Mouse (Mus musculus) hindbrain, postnatal 0 days (tissue): ENCODE data around the gene Fbxw11. TPM values are rescaled to one million over a fixed set of nuclear protein-coding genes. Genes with fewer than 3 reads are reported as not detected.
"Not testable (repeated sequence)": the region's sequence is repeated elsewhere in the genome, so short reads cannot be mapped to it uniquely, and the experiment has no call there.

Experiments
- ATAC-seq: fragments of 200-750 bp; cut with Nextera tagmentation; 2 replicates; pipeline ENCODE4 v1.8.0; 2017; ENCODE audit warnings: mild to moderate bottlenecking, moderate TSS enrichment, moderate library complexity
- DNase-seq: peaks from one replicate; pipeline ENCODE4 v3.0.0-alpha.2; 2015; ENCODE audit warnings: low spot score
- H3K27ac ChIP-seq: fragments of 300-500 bp; sonication (generic); 2 replicates; pipeline ENCODE4 v1.5.1; 2014; ENCODE audit warnings: mild to moderate bottlenecking
- H3K27me3 ChIP-seq: fragments of 300-500 bp; sonication (generic); 2 replicates; pipeline ENCODE4 v1.6.1; 2014; ENCODE audit warnings: low read length, mixed read lengths; ENCODE audit not compliant: insufficient read depth
- H3K36me3 ChIP-seq: fragments of 300-500 bp; sonication (generic); 2 replicates; pipeline ENCODE4 v1.6.1; 2014; ENCODE audit warnings: low read length, mixed read lengths; ENCODE audit not compliant: insufficient read depth
- H3K4me1 ChIP-seq: fragments of 300-500 bp; sonication (generic); 2 replicates; pipeline ENCODE4 v1.6.1; 2014; ENCODE audit warnings: antibody characterized with exemption, low read length, mixed read lengths; ENCODE audit not compliant: insufficient read depth
- H3K4me2 ChIP-seq: fragments of 300-500 bp; sonication (generic); 2 replicates; pipeline ENCODE4 v1.6.1; 2014; ENCODE audit warnings: low read depth, mild to moderate bottlenecking, low read length, moderate library complexity, mixed read lengths
- H3K4me3 ChIP-seq: fragments of 300-500 bp; sonication (generic); 2 replicates; pipeline ENCODE4 v1.5.1; 2014; ENCODE audit warnings: low read length
- H3K9ac ChIP-seq: fragments of 300-500 bp; sonication (generic); replicated peaks from 2 replicates; pipeline ENCODE4 v1.6.1; 2014; ENCODE audit warnings: mild to moderate bottlenecking, low read length, moderate library complexity, mixed read lengths
- H3K9me3 ChIP-seq: fragments of 300-500 bp; sonication (generic); 2 replicates; pipeline ENCODE4 v1.6.1; 2016; ENCODE audit warnings: low read length, mixed read lengths
- CTCF ChIP-seq: IDR thresholded peaks from 2 replicates; pipeline ENCODE4 v1.5.1; 2016; ENCODE audit warnings: antibody characterized with exemption, control low read depth, low read depth
- WGBS: fragments of 180-500 bp; shearing (Covaris S2); extraction: QIAGEN DNeasy Blood & Tissue Kit; methylation state at CpG from one replicate; pipeline ENCODE4 v1.1.7; 2014; 5-methylcytosine and 5-hydroxymethylcytosine counted together
- polyA plus RNA-seq: library from polyadenylated mRNA; unstranded; fragments of >200 nt; fragmentation: Nextera tagmentation; extraction: Ambion mirVana; gene quantifications from 2 replicates; pipeline ENCODE4 v1.2.1, GENCODE M21; 2015
- total RNA-seq: library from RNA; depleted of rRNA; stranded (reverse); fragments of >200 nt; gene quantifications from 2 replicates; pipeline ENCODE4 v1.2.3, GENCODE M21; 2014

Gene Fbxw11
- total and polyA plus RNA-seq, 2 experiments from 2014 or later = 95.4 to 149 TPM

DNA sequence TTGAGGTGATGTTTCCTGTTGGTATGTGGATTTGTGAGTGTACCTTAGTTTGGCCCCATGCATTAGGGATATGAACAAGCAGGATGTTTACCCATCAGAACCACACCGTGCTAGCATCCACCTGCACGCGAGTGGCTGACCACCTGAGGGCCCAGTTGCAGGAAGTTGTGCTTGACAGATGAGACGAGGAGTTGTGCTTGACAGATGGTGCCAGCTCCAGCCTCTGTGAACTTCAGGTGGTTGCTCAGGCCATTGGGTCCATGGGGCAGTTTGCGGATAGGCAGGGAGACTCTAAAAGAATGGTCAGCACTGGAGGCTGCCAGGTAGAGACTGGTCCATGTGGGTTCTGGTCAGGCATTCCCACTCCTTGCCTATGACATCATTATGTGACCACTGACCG is 26.4 kb upstream of the Fbxw11 start:
- Histone ChIP-seq H3K27ac (no peak overlapping the region), H3K4me1 (no peaks in the 10 kb centered on the region), H3K4me2 (no peak overlapping the region), H3K9ac (no peak overlapping the region), H3K9me3 (no peaks in the 10 kb centered on the region), H3K4me3 (no peak overlapping the region), H3K36me3 (peaks cover 4% of the 10 kb centered on the region; the same call in 1 of the 2 replicates), H3K27me3 (no peaks in the 10 kb centered on the region)
- WGBS = 78% methylated on average over 6 of the region's 6 CpGs
- no peak for TF ChIP-seq CTCF
- DNase-seq (no peak), ATAC-seq (no peak)

DNA sequence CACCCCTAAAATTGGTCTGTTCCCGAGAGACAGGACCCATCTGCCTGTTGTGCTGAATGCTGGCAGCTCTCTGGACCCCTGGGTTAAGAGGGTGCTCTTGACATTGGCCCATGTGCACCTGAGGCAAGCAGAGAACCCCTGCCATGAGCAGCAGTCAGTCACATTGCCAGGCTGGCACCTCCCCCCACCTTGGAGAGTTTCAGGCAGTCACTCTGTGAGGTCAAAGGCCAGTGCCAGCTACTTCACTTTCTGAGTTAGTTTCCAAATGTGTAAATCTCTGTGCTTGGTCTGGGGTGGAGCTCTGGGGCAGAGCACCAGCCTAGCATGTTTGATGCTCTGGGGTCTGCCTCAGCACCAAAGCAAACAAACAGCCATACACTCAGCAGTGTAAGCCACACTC is 24.5 kb upstream of the Fbxw11 start:
- H3K36me3 ChIP-seq = peaks cover under 1% of the 10 kb centered on the region; the same call in 1 of the 2 replicates
- TF ChIP-seq CTCF = no peak
- no peaks in the 10 kb centered on the region for H3K27me3 ChIP-seq
- H3K4me1 ChIP-seq = 0 out of 2 replicates have a peak, but pooled peaks cover 6% of the 10 kb centered on the region
- ATAC-seq (no peak), DNase-seq (no peak)
- no peak overlapping the region for H3K4me3 ChIP-seq
- no peak overlapping the region for H3K27ac ChIP-seq
- no peak overlapping the region for H3K9ac ChIP-seq
- no peaks in the 10 kb centered on the region for H3K9me3 ChIP-seq
- WGBS = 84% methylated on average over 1 of the region's 1 CpGs
- H3K4me2 ChIP-seq = no peak overlapping the region

DNA sequence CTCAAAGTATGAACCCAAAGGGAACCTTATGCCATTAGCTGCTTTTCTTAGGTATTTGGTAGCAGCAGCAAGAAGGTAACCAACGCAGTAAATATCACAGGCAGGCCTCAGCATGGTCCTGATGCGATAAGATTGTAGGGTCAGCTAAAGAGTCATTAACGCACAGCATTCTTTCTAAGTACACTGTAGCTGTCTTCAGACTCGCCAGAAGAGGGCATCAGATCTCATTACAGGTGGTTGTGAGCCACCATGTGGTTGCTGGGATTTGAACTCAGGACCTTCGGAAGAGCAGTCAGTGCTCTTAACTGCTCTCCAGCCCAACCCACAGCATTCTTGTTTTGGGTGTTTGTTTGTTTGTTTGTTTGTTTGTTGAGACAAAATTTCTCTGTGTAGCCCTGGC is 23.9 kb upstream of the Fbxw11 start:
- H3K9ac ChIP-seq, ATAC-seq, H3K27ac ChIP-seq, H3K27me3 ChIP-seq, H3K36me3 ChIP-seq, H3K9me3 ChIP-seq, DNase-seq, H3K4me3 ChIP-seq, H3K4me2 ChIP-seq, H3K4me1 ChIP-seq: not testable (repeated sequence)
- TF ChIP-seq CTCF = peak; percentile 24
- 85% methylated on average over 5 of the region's 5 CpGs for WGBS

DNA sequence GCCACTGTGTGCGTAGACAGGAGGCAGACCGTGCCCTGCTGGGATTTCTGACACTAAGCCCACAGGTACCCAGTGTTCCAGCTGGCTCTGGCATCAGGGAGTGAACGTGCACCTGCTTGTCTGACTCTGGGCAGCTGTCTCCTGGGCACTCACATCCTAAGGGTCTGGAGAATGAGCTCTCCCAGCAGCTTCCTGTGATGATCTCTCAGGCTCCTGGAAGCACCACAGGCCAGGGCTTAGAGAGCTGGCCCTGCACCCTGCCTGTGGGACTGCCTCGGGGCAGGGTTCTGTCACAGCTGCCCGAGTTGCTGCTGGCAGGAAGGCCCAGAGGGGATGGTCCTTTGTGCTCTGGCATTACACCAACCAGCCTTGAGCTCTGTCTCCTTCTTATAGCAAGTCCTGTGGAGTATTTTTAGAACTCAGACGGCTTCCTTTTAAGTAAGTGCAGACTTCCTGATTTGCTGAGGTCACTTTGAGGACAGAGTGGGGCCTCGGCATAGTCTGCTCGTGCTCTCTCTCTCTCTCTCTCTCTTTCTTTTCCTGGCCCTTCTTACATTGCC is 23.2 kb upstream of the Fbxw11 start:
- no peak overlapping the region for H3K27ac ChIP-seq
- ATAC-seq = no peak

DNA sequence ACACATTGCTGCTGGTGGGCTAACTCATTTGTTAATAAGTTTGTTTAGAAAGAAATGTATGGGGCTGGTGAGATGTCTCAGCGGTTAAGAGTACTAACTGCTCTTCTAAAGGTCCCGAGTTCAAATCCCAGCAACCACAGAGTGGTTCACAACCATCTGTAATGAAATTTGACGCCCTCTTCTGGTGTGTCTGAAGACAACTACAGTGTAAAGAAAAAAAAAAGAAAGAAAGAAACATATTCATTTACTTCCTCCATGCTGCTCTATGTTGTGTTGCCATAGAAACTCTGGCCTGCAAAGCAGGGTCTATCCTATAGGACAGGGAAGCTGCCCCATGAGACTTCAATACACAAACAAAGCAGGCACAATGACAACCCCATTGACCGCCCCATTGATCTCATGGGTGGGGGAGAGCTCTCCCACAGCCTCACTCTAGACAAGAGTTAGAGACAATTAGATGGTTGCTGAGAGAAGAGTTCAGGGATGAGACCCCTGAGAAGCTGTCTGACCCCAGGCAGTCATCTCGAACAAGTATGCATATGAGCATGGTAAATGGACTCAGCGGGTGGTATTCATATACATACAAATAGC is 22.6 kb upstream of the Fbxw11 start:
- TF ChIP-seq CTCF = no peak
- no peak overlapping the region for H3K9ac ChIP-seq
- H3K36me3 ChIP-seq = no peaks in the 10 kb centered on the region
- WGBS = 53% methylated on average over 6 of the region's 6 CpGs
- no peak overlapping the region for H3K4me3 ChIP-seq
- no peaks in the 10 kb centered on the region for H3K9me3 ChIP-seq
- 0 out of 2 replicates have a peak, but pooled peaks cover 6% of the 10 kb centered on the region for H3K4me1 ChIP-seq
- no peak overlapping the region for H3K27ac ChIP-seq
- DNase-seq (no peak), ATAC-seq (no peak)
- H3K4me2 ChIP-seq = no peak overlapping the region
- H3K27me3 ChIP-seq = no peaks in the 10 kb centered on the region

More for the DNA sequence above, 23.2 kb upstream of the Fbxw11 start:
- Histone ChIP-seq H3K27me3 (no peaks in the 10 kb centered on the region), H3K36me3 (no peaks in the 10 kb centered on the region), H3K4me1 (0 out of 2 replicates have a peak, but pooled peaks cover 6% of the 10 kb centered on the region), H3K4me2 (no peak overlapping the region), H3K9me3 (no peaks in the 10 kb centered on the region), H3K9ac (no peak overlapping the region), H3K4me3 (no peak overlapping the region)
- no peak for TF ChIP-seq CTCF
- WGBS = 32% methylated on average over 8 of the region's 8 CpGs
- peak; percentile 50 for DNase-seq

DNA sequence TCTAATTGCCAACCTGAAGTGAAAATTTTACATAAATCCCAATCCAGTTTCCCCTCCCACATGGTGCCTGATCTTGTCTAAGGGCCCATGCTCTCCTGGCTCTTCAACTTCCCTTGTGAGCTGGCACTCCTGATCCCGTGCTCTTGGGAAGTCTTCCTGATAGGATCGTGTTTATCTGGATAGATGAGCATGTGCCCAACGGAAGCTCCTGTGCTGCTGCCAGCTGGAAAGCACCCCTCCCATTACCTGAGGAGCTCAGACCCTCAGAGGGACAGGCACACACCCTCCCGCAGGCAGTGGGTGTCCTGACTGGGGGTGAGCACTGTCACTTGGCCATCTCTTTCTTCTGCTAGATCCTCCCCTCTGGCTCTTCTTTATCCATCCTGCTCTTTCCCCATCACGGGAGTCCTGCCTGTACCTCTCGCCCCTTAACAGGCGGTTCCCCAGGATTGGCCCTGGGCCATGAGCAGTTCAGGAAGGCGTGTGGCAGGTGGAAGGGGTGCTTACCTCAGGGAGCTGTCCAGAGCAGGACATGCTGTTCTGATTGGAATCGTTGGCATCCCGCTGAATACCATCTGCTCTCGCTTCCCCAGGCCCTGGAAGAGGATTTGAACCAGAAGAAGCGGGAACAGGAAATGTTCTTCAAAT is 20.6 kb upstream of the Fbxw11 start:
- peak; percentile 33 for DNase-seq
- Histone ChIP-seq H3K4me1 (0 out of 2 replicates have a peak, but pooled peaks cover 6% of the 10 kb centered on the region), H3K9me3 (no peaks in the 10 kb centered on the region), H3K27ac (0 out of 2 replicates have a peak overlapping the region, but pooled peaks have one; percentile 32), H3K27me3 (no peaks in the 10 kb centered on the region), H3K36me3 (no peaks in the 10 kb centered on the region), H3K4me2 (no peak overlapping the region), H3K9ac (no peak overlapping the region), H3K4me3 (no peak overlapping the region)
- no peak for TF ChIP-seq CTCF
- WGBS = 65% methylated on average over 12 of the region's 12 CpGs
- no peak for ATAC-seq
